Mouse (Mus musculus) embryonic facial prominence, embryonic 11.5 days (tissue): ENCODE measurements around the gene Plin4. TPM values are rescaled to one million over a fixed set of nuclear protein-coding genes. Genes with fewer than 3 reads are reported as not detected.
"Not testable (repeated sequence)": the region's sequence is repeated elsewhere in the genome, so short reads cannot be mapped to it uniquely, and the experiment has no call there.

Experiments used
- ATAC-seq: fragments of 200-750 bp; cut with Nextera tagmentation; replicated peaks from 2 replicates; pipeline ENCODE4 v1.8.0; 2017; ENCODE audit warnings: low read depth; ENCODE audit not compliant: insufficient number of reproducible peaks, low FRiP score, low TSS enrichment
- DNase-seq: peaks from one replicate; pipeline ENCODE4 v3.0.0-alpha.2; 2015; ENCODE audit warnings: low spot score
- H3K27ac ChIP-seq: fragments of 300-500 bp; sonication (generic); replicated peaks from 2 replicates; pipeline ENCODE4 v1.5.1; 2014; ENCODE audit warnings: mild to moderate bottlenecking, low read depth, low read length, control low read depth
- H3K27me3 ChIP-seq: fragments of 300-500 bp; sonication (generic); 2 replicates; pipeline ENCODE4 v1.6.1; 2014; ENCODE audit warnings: mild to moderate bottlenecking, low read length, moderate library complexity, mixed read lengths; ENCODE audit not compliant: control insufficient read depth, insufficient read depth
- H3K36me3 ChIP-seq: fragments of 300-500 bp; sonication (generic); replicated peaks from 2 replicates; pipeline ENCODE4 v1.6.1; 2014; ENCODE audit warnings: low read depth, mild to moderate bottlenecking, low read length, moderate library complexity, mixed read lengths; ENCODE audit not compliant: control insufficient read depth, insufficient read depth
- H3K4me1 ChIP-seq: fragments of 300-500 bp; sonication (generic); 2 replicates; pipeline ENCODE4 v1.6.1; 2014; ENCODE audit warnings: low read length, mixed read lengths; ENCODE audit not compliant: control insufficient read depth, insufficient read depth
- H3K4me2 ChIP-seq: fragments of 300-500 bp; sonication (generic); 2 replicates; pipeline ENCODE4 v1.6.1; 2014; ENCODE audit warnings: low read depth, mild to moderate bottlenecking, control low read depth, low read length, moderate library complexity
- H3K4me3 ChIP-seq: fragments of 300-500 bp; sonication (generic); 2 replicates; pipeline ENCODE4 v1.5.1; 2014; ENCODE audit warnings: low read depth, low read length, control low read depth
- H3K9ac ChIP-seq: fragments of 300-500 bp; sonication (generic); replicated peaks from 2 replicates; pipeline ENCODE4 v1.6.1; 2014; ENCODE audit warnings: mild to moderate bottlenecking, control low read depth, low read length
- H3K9me3 ChIP-seq: fragments of 300-500 bp; sonication (generic); replicated peaks from 2 replicates; pipeline ENCODE4 v1.6.1; 2016; ENCODE audit warnings: mild to moderate bottlenecking, low read length, inconsistent platforms, mixed read lengths; ENCODE audit not compliant: control insufficient read depth
- WGBS: fragments of 180-500 bp; shearing (Covaris S2); extraction: QIAGEN DNeasy Blood & Tissue Kit; methylation state at CpG from one replicate; pipeline ENCODE4 v1.1.7; 2014; 5-methylcytosine and 5-hydroxymethylcytosine counted together
- polyA plus RNA-seq: library from polyadenylated mRNA; unstranded; fragments of >200 nt; fragmentation: Nextera tagmentation; extraction: Ambion mirVana; gene quantifications from 2 replicates; pipeline ENCODE4 v1.2.1, GENCODE M21; 2014

Plin4 gene
- polyA plus RNA-seq, 1 experiment from 2014 or later: not detected

DNA sequence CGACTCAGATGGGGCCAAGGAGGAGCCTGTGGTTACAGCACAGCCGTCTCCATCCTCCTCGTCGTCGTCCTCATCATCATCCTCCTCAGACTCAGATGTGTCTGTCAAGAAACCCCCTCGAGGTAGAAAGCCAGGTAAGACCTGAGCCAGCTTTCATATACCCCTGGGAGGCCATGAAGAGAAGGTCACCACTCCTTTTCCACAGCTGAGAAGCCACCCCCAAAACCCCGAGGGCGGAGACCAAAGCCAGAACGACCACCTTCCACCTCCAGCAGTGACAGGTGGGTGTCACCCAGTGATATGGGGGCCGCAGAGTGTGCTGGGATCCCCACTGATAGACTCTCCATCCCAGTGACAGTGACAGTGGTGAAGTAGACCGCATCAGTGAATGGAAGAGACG is 12.7 kb downstream of the Plin4 start:
- Histone ChIP-seq H3K36me3 (peaks cover 25% of the 10 kb centered on the region), H3K4me3 (no peak overlapping the region), H3K27me3 (no peaks in the 10 kb centered on the region), H3K4me2 (no peak overlapping the region), H3K9me3 (no peaks in the 10 kb centered on the region), H3K9ac (no peak overlapping the region), H3K27ac (no peak overlapping the region), H3K4me1 (no peaks in the 10 kb centered on the region)
- DNase-seq (no peak), ATAC-seq (no peak)
- WGBS: 88% methylated on average over 12 of the region's 12 CpGs

DNA sequence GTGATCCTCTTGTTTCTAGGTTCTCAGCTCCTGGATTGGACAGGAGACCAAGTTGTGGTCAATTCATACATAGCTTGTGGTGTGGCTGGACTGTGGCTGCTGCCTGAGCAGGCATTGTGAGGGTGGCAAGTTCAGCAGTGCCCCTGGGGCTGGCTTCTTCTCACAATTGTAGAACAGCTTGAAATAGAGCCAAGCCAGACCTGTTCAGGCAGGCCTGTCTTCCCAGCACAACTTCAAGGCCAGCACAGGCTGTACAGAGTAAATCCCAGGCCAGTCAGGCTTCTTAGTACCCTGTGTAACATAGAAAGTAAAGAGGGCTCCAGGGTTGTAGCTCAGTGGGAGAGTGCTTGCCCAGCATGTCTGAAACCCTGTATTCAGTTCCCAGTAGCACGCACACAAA is 16.8 kb downstream of the Plin4 start:
- no peak for DNase-seq
- H3K27me3 ChIP-seq: no peaks in the 10 kb centered on the region
- H3K4me2 ChIP-seq: no peak overlapping the region
- no peaks in the 10 kb centered on the region for H3K9me3 ChIP-seq
- no peak overlapping the region for H3K4me3 ChIP-seq
- peaks cover 14% of the 10 kb centered on the region for H3K36me3 ChIP-seq
- H3K9ac ChIP-seq: no peak overlapping the region
- no peak; the same call in 1 of the 2 replicates for ATAC-seq
- 93% methylated on average over 1 of the region's 1 CpGs for WGBS
- no peak overlapping the region for H3K27ac ChIP-seq
- H3K4me1 ChIP-seq: no peaks in the 10 kb centered on the region

DNA sequence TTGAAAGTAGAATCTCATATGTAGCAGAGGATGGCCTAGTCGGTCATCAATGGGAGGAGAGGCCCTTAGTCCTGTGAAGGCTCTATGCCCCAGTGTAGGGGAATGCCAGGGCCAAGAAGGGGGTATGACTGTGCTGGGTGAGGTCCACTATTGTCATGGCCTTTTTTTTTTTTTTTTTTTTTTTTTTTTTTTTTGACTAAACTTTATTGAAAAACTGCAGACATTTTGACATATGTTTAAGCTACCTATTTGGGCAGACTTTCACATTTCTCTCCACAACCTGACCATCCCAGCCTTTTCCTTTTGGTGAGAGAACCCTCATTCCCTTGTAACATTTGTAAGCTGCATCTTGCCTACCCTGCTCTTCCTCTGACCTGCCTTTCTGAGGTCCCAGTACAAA is 17.3 kb downstream of the Plin4 start:
- no peak overlapping the region for H3K9ac ChIP-seq
- WGBS: 87% methylated on average over 1 of the region's 1 CpGs
- H3K27me3 ChIP-seq: no peaks in the 10 kb centered on the region
- no peaks in the 10 kb centered on the region for H3K4me1 ChIP-seq
- ATAC-seq: no peak
- H3K4me3 ChIP-seq: no peak overlapping the region
- H3K36me3 ChIP-seq: peaks cover 11% of the 10 kb centered on the region
- no peak overlapping the region for H3K4me2 ChIP-seq
- DNase-seq: no peak
- H3K27ac ChIP-seq: no peak overlapping the region
- H3K9me3 ChIP-seq: no peaks in the 10 kb centered on the region

DNA sequence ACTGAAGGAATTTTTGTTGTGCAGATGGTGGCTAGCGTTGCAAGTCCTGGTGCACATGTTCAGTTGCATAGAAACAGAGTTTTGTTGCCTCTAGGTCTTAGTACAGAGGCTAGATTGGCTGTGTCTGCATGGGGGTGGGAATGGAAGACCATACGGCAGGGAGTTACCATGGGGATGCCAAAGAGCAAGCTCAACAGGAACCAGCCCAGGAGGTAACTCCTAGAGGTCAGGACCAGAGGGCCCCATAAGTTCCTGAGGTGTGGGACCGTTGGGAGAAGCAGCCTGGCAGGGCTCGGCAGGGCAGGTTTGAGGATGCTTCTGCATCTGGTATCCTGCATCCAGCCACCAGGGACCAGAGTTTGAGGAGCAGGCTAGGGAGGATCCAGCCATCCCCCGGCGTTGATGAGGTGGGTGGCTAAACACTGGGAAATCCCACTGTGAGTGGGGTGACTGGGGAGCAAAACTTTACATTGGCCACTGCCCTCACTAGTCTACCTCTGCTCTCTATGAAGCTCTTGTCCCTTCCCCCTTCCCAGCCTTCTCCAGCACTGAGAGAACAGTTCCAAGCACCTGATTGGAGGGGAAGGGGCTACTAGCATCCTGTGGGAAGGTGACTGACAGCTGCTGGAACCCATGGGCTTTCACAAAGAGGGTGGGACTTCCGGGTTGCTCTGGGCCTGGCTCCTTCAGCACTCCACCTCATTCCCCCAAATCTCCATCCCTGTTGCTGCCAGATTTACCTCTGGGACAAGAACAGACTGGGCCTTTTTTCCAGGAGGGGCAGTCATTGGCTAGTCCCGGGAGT is 28.6 kb downstream of the Plin4 start:
- Histone ChIP-seq H3K9ac (peak overlapping the region; percentile 82), H3K36me3 (no peaks in the 10 kb centered on the region; the same call in 1 of the 2 replicates), H3K27ac (no peak overlapping the region), H3K4me1 (peaks cover 4% of the 10 kb centered on the region; the same call in 1 of the 2 replicates), H3K9me3 (no peaks in the 10 kb centered on the region), H3K27me3 (no peaks in the 10 kb centered on the region), H3K4me2 (peak overlapping the region; percentile 92), H3K4me3 (peak overlapping the region; percentile 96)
- ATAC-seq: peak; percentile 50
- peak; percentile 93 for DNase-seq
- 9% methylated on average over 8 of the region's 8 CpGs for WGBS

DNA sequence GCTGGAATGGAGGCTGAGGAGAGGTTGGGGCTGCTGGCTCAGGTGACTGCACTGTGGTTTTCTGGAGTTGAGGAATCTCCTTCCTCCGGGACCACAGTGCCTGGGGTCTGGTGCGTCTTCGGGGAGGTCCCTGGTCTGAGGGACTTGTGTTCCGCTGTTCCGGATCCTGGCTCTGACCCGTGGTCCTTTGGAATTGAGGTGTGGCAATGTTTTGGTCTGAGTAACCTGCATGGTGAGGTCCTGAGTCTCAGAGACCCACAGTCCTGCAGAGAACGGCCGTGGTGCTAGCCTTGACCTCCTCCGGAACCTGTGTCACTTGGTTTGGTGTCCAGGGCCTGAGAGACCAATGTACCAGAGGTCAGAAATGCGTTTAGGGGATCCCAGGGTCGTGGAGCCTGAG is 29.7 kb downstream of the Plin4 start:
- Histone ChIP-seq H3K4me2 (peak overlapping the region; percentile 92), H3K36me3 (no peaks in the 10 kb centered on the region; the same call in 1 of the 2 replicates), H3K4me1 (peaks cover 4% of the 10 kb centered on the region; the same call in 1 of the 2 replicates), H3K27ac (no peak overlapping the region), H3K9me3 (no peaks in the 10 kb centered on the region), H3K4me3 (peak overlapping the region; percentile 96), H3K27me3 (no peaks in the 10 kb centered on the region), H3K9ac (peak overlapping the region; percentile 82)
- 1% methylated on average over 11 of the region's 11 CpGs for WGBS
- DNase-seq (no peak), ATAC-seq (peak; percentile 0; the same call in 1 of the 2 replicates)

DNA sequence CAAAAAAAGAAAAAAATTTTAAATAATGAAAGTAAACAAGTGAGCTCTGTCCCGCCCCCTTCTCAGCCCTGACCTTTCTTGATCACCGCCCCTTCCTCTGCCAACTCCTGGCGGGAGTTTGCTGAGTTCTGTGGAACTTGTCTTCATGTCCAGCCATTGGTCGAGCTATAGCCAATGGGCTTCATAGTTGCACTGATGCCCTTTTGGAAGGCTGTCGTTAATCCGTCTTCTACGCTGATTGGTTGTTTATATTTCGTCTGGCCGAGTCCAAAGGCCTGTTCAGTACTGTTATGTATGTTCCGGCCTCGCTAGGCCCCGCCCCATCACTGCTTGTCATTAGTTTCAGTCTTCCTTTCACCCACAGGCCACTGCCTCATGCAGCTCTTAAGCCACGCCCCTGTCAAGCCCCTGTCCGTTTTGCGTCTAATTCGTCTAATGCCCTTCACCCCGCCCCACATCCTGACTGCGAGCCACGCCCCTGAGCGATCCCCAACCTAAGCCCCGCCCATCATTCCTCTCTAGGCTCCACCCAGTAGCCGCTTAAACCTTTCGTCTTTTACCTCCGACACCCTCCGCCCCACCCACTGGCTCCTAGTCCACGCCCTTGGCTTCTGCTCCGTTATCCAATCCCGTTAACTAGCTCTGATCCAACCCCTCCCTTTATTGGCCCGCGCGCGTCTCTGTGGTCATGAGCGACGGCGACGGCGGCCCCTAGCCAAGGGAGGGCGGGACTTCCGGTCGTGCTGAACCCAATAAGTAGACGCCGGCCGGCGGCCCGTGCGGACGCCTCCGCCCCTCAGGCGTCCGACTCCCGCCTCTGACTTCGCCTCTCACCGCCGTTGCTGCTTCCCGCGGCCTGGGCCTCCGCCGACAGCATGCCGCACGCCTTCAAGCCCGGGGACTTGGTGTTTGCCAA is 30.5 kb downstream of the Plin4 start, which contains the start of gene Hdgfl2:
Gene Hdgfl2, plus strand, starts transcription at position 755 of the 916 bp plus-strand sequence.
- DNase-seq (peak; percentile 100), ATAC-seq (peak; percentile 90)
- peak within 1 kb of the TSS; percentile 96 for H3K4me3 ChIP-seq
- peaks cover 4% of the 10 kb centered on the region; the same call in 1 of the 2 replicates for H3K4me1 ChIP-seq
- H3K36me3 ChIP-seq: no peaks in the 10 kb centered on the region; the same call in 1 of the 2 replicates
- H3K27me3 ChIP-seq: no peaks in the 10 kb centered on the region
- peak within 1 kb of the TSS; percentile 92 for H3K4me2 ChIP-seq
- peak within 1 kb of the TSS; percentile 82 for H3K9ac ChIP-seq
- under 1% methylated on average over 61 of the region's 61 CpGs for WGBS
- H3K27ac ChIP-seq: no peak within 1 kb of the TSS
- no peaks in the 10 kb centered on the region for H3K9me3 ChIP-seq

DNA sequence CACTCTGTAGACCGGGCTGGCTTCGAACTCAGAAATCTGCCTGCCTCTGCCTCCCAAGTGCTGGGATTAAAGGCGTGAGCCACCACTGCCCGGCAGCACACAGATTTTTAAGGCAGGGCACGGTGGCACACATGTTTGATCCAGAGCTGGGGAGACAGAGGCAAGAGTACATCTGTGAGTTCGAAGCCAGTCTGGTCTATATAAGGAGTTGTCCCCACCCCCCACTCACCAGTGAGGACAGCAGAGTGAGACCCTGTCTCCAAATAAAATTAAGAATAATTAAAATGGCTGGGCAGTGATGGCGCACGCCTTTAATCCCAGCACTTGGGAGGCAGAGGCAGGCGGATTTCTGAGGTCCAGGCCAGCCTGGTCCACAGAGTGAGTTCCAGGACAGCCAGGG is 31.2 kb downstream of the Plin4 start:
- H3K4me1 ChIP-seq, H3K9me3 ChIP-seq, ATAC-seq, DNase-seq, H3K27ac ChIP-seq, H3K4me2 ChIP-seq, H3K9ac ChIP-seq, H3K27me3 ChIP-seq, H3K36me3 ChIP-seq, H3K4me3 ChIP-seq: not testable (repeated sequence)
- 63% methylated on average over 9 of the region's 9 CpGs for WGBS
